Mouse (Mus musculus) cerebellum, adult 2 months (tissue): ENCODE data around the gene Gm9945.
A peak's percentile ranks its signal among the peaks of the same experiment; 100 is the strongest.

ENCODE experiments used
- CTCF ChIP-seq: fragments of 200-500 bp; IDR thresholded peaks from 2 replicates; pipeline ENCODE4 v1.5.1; 2011; ENCODE audit warnings: low read depth, mild to moderate bottlenecking, control low read depth, low read length, moderate library complexity, borderline replicate concordance; ENCODE audit not compliant: insufficient read depth
- POLR2A ChIP-seq: fragments of 200-500 bp; IDR thresholded peaks from 2 replicates; pipeline ENCODE4 v1.6.1; 2011; ENCODE audit warnings: low read length, control low read depth, borderline replicate concordance; ENCODE audit not compliant: insufficient read depth

DNA sequence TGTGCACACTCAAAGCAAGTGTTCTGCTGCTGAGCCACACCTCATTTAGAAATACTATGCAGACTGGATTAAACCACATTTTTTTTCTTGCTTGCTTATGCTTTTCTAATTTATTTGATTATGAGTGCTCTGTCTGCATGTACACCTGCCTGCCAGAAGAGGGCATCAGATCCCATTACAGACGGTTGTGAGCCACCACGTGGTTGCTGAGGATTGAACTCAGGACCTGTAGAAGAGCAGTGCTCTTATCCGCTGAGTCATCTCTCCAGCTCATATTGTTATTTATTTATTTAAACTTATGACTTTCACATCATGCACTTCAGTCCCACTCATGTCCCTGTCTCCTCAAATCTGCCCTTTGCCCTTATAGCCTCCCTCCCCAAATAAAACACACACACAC lies 5.8 kb downstream of the Gm9945 start:
- TF ChIP-seq POLR2A (no peak), CTCF (peak; percentile 57)
